Mouse (Mus musculus) gastrocnemius, postnatal 10 days (tissue): ENCODE measurements around the gene Prmt7. TPM values are rescaled to one million over a fixed set of nuclear protein-coding genes. Genes with fewer than 3 reads are reported as not detected.

ENCODE experiments used
- DNase-seq: peaks from one replicate; pipeline ENCODE4 v3.0.0; 2021; ENCODE audit warnings: mixed read lengths
- total RNA-seq, 2 experiments: library from RNA; stranded (reverse); gene quantifications; 2 replicates each; pipeline ENCODE4 v1.2.3; 2021

The Prmt7 gene
- total RNA-seq, 2 experiments from 2014 or later: 23.8 to 25.5 TPM

DNA sequence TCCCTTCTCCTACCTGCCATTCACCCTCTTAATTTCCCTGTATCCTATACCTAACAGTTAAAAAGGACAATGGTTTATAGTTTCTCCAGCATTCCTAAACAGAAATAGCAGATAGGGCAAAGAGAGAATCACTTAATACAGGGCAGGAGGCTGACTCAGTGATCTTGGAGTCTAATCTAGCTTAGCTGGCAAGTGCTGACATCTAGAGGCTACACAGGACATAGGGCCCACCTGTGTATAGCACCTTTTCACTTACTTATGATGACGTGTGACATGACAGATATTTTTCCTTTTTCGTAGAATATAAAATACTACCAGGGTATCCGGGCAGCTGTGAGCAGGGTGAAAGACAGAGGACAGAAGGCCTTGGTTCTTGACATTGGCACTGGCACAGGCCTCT, 8.9 kb downstream of the Prmt7 start:
- DNase-seq: no peak

- DNase-seq: peak; percentile 60
These were observed 15.9 kb downstream of the Prmt7 start for GRCm38 (mm10) chr8:106226589-106226988.

- no peak for DNase-seq
These were observed 20.8 kb downstream of the Prmt7 start for GRCm38 (mm10) chr8:106231536-106231935.

DNA sequence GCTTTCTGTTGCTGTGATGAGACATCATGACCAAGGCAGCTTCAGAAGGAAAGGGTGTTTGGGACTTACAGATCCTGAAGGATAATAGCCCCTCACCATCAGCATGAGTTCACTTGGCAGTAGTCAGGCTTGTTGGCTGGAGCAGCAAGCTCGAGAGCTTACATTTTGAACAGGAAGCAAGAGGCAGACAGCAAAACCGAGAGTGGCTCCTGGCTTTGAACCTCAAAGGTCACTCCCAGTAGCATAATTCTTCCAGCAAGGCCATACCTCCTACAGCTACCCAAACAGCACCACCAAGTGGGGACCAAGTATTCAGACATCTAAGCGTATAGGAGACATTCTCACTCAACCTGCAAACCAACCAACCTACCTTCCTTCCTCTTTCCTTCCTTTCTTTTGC, 22.0 kb downstream of the Prmt7 start:
- no peak for DNase-seq

- DNase-seq: no peak
These were observed 24.0 kb downstream of the Prmt7 start for GRCm38 (mm10) chr8:106234567-106235261.

DNA sequence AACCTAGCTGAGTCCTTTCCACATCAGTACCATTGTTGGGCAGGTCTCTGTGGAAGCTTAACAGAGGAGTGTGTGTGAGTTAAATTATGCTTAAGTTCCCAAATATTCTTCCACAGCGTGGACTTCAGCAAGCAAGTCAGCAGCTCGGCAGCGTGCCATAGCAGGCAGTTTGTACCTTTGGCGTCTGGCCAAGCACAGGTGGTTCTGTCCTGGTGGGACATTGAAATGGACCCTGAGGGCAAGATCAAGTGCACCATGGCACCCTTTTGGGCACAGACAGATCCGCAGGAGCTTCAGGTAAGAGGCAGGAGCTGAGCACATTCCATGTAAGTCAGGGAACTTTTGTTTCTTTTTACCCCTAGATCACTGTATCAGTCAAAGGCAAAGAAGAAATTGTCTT, 26.4 kb downstream of the Prmt7 start:
- DNase-seq: no peak

DNA sequence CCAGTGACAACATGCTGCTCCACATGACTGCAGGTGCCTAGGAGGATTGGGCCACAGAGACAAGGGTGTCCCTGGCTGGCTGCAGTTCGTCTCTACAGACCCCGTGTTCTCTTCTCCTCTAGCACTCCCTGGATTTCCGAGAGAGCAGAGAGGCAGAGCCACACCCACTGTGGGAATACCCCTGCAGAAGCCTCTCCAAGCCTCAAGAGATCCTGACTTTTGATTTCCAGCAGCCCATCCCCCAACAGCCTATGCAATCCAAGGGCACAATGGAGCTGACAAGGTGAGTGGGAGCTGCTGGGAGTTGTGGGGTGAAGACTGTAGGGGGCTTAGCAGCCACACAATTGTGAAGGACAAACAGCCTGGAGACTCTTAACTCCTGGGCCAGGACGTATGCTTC, 39.5 kb downstream of the Prmt7 start:
- DNase-seq: no peak

DNA sequence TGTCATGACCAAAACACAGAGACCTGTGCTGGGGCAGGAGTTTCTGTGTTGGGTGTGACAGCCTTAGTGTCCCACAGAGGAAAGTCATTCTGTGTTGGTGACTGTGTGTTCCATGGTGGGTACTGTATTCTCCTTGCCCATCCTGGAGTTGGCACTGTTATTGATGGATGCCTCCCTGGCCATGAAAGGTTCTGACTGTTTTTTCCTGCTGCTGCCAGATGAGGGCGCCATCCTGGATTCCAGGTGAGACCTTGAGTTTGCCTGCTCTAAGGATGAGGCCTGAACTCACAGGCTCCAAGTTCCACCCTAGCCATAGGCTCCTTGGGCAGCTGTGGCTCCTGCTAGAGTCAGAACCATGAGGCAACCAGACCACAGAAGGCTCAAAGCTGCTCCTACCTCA, 47.4 kb downstream of the Prmt7 start:
- DNase-seq: peak; percentile 17

DNA sequence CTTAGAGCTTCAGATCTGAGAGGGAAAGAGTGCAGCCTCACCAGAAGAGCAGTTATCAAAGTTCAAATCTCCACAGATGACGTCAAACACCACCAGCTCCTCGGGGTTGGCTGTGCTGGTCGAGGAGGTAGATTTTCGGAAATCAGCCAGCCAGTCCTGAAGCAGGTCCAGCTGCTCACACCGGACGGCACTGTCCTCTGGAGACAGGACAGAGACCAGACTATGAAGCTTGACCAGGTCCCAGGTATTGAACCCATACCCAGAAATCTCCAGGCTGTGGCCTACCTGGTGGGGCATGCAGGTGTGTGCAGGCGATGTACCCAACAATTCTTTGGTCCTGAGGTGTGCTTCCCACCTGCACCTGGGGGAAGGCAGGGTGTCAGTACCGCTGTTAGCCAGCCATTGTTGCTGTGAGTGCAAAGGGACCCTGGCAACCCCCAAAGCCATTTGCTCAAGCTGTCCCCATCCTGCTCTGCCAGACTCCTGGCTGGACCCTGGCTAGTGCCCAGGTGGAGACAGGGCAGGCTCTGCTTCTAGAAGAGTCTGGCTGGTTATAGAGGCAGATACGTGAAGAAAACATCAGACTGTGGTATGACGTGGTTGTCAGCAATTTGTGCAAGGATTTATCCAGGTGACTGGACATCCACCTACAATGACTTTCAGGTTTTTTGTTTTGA, 49.0 kb downstream of the Prmt7 start:
- DNase-seq: no peak

GRCm38 (mm10) chr8:106260894-106261293, 50.2 kb downstream of the Prmt7 start:
- DNase-seq: no peak

DNA sequence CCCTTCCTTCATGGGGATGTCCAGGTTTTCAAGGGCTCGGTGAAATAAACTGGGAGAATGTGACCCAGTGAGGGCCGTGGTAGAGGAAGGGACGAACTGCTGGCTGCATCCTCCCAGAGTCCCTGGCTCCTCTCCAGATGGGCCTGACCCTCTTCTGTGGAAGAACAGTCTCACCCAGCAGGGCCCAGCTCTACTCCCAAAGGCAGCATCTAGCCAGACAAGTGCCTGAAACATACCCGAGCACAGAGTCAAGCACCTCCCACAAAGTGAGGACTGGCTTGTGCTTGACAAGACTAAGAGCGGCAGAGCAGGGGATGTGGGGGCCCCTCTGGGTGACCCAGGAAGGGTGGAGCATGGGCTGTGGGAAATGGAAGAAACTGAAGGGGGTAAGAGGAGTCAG, 51.6 kb downstream of the Prmt7 start:
- DNase-seq: peak; percentile 41

DNA sequence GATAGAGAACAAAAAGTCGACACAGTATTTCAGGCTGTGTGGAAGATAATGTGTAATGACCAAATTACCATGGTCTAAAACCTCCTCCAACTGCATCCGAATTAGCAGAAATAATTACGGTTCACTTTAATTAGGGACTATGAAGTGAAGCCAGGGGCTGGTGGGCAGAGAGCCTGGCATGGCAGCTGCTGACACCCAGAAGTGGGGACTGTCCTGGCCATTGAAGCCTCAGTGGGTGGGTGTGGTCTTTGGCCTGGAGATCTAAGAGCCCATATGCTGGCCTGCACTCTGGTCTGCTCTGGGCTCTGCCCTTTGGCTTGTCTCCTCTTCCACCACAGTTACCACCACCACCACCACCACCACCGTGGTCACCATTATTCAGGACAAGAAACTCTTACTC, 53.2 kb downstream of the Prmt7 start:
- no peak for DNase-seq

- no peak for DNase-seq
These were observed 54.7 kb downstream of the Prmt7 start for GRCm38 (mm10) chr8:106265398-106265797.

DNA sequence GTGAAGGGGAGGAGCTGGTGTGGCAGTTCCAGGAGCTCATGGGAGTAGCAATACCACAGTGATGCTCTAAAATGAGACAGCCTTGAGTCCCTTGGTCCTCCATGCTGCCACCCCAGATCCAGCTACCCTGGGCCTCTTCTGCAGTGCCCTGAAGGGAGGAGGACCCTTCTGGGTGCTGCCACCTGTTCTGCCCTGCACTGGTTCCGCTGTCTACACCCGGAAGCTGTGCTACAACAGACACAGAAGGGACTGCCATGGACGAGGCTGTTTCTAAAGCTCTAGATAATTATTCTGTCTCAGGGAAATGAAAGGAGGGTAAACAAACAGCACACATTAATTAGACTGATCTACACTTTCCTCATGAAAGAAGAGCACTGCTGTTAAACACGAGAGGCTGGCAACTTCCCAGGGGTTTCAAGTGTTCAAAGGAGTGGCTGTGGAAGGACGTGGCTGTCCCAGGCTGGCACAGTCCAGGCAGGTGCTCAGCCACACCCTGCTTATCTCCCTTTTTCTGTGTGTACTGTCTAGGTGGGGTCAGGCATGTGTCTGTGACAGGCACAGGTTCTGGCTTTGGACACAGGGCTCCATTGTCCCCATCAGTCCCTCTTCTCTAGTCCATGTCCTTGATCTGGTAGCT, 58.1 kb downstream of the Prmt7 start:
- DNase-seq: no peak

DNA sequence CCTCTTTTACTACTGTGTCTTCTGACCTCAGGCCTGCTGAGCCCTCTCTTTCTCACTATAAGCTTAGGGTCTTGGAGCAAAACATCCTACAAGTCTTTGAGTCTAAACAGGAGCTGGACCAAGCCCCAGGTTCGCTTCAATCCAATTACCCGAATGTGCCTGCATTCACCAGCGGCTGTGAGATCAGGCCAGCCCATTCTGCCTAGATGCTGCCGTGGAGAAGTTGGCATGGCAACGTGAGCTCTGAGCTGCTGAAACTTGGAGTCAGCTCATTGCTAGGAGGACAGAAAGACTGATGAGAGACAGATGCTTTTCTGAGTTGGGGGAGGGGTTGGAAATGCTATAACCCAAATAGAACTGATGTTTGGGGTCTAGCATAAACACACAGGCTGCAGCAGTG, 60.1 kb downstream of the Prmt7 start:
- no peak for DNase-seq

DNA sequence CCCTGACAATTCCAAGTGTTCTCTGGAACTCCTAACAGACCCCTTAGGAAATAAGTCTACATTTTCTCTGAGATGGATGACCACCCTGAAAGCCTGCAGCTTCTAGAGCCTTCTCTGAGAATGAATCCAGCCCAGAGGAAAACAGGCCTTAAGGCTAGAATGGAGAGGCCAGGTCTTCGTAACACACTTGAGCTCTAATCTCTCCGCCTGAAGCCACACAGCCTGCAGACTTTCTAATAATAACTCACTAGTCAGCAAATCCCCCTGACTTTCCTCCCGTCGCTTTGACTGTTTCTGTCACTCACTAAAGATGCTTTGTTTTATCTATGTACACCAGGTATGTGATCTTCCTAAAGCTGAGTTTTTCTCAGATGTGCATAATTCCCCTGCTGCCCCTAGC, 60.6 kb downstream of the Prmt7 start:
- no peak for DNase-seq

GRCm38 (mm10) chr8:106273468-106273867, 62.7 kb downstream of the Prmt7 start:
- no peak for DNase-seq

- no peak for DNase-seq
These were observed 66.1 kb downstream of the Prmt7 start for GRCm38 (mm10) chr8:106276709-106277317.

- no peak for DNase-seq
These were observed 67.8 kb downstream of the Prmt7 start for GRCm38 (mm10) chr8:106278367-106279042.

- no peak for DNase-seq
These were observed 69.4 kb downstream of the Prmt7 start for GRCm38 (mm10) chr8:106280154-106280553.

GRCm38 (mm10) chr8:106280844-106281243, 70.1 kb downstream of the Prmt7 start:
- no peak for DNase-seq

DNA sequence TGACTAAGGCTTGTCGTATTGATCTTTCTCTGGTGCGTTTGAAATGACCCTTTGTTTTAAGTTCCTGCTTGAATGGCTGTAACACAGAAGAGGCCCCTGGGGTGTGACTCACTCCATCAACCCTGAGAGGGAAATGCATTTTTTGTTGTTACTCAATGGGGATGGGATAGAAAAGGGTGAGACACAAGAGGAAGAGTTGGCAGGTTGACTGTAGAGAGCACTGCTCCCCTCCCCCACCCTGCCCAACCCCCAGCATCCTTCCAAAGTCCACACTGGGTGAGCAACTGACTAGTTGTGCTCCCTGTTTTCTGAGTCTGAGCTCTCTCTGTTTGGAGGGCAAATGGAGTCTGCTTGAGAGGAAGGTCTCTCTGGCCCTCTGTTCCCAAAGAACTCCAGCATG, 76.7 kb downstream of the Prmt7 start:
- no peak for DNase-seq

- no peak for DNase-seq
These were observed 78.0 kb downstream of the Prmt7 start for GRCm38 (mm10) chr8:106288732-106289131.
